Mouse (Mus musculus): ENCODE measurements around the gene Icam2. TPM values are rescaled to one million over a fixed set of nuclear protein-coding genes. Genes with fewer than 3 reads are reported as not detected.

Icam2 gene
- total and polyA plus RNA-seq, 3 experiments: 49.6 to 82.7 TPM; not detected in 1

- peak overlapping the region; percentile 36 for H3K9ac ChIP-seq (ENCODE audit: control insufficient read depth, low read depth, low read length, poor library complexity, severe bottlenecking)
- DNase-seq (ENCODE audit: low read depth, low spot score): peak; percentile 79
- H3K4me1 ChIP-seq (ENCODE audit: control insufficient read depth in 1 of 2, insufficient read depth in 2 of 2, low read length in 2 of 2): peaks cover 11 to 17% of the 10 kb centered on the region in 2 experiments
- H3K27me3 ChIP-seq (ENCODE audit: control insufficient read depth in 1 of 2, insufficient read depth in 2 of 2, low read length in 2 of 2): no peaks in the 10 kb centered on the region
- H3K4me3 ChIP-seq (ENCODE audit: control insufficient read depth in 1 of 2, insufficient read depth in 1 of 2, low read depth in 2 of 2, low read length in 2 of 2): no peak overlapping the region
- H3K79me2 ChIP-seq (ENCODE audit: control insufficient read depth, insufficient read depth, low read length, poor library complexity): no peaks in the 10 kb centered on the region
- TF ChIP-seq CHD1 (IDR thresholded peaks at IDR 0.05; ENCODE audit: low read depth, low read length) (no peak), MXI1 (IDR thresholded peaks at IDR 0.05; ENCODE audit: low read depth, low read length) (peak; percentile 80), CTCF (IDR thresholded peaks at IDR 0.05 in 2 of 3, conservative IDR thresholded peaks at IDR 0.05 in 1 of 3; ENCODE audit: control insufficient read depth in 1 of 3, insufficient read depth in 1 of 3, low read depth in 2 of 3, low read length in 3 of 3, poor library complexity in 1 of 3, severe bottlenecking in 1 of 3) (no peak), POLR2A (IDR thresholded peaks at IDR 0.05; ENCODE audit: control insufficient read depth in 1 of 2, insufficient read depth in 1 of 2, low read depth in 1 of 2, low read length in 2 of 2, poor library complexity in 1 of 2) (peak; percentile 24 to 53; a peak in 1 of 4 replicates), RCOR1 (IDR thresholded peaks at IDR 0.05; ENCODE audit: low read depth, low read length) (no peak), MAX (IDR thresholded peaks at IDR 0.05; ENCODE audit: low read length) (peak; percentile 90), MAZ (IDR thresholded peaks at IDR 0.05; ENCODE audit: low read depth, low read length) (no peak), GATA1 (IDR thresholded peaks at IDR 0.05; ENCODE audit: low read depth, low read length) (0 out of 2 replicates have a peak, but pooled peaks have one; percentile 12), MEF2A (IDR thresholded peaks at IDR 0.05; ENCODE audit: extremely low read depth, insufficient replicate concordance, low read depth, low read length, poor library complexity, severe bottlenecking) (no peak), KAT2A (conservative IDR thresholded peaks at IDR 0.05; ENCODE audit: low read depth, low read length) (no peak), ELF1 (IDR thresholded peaks at IDR 0.05; ENCODE audit: low read depth, low read length) (peak; percentile 31; the same call in 1 of the 2 replicates), ZMIZ1 (IDR thresholded peaks at IDR 0.05; ENCODE audit: low read depth, low read length) (no peak), E2F4 (IDR thresholded peaks at IDR 0.05; ENCODE audit: borderline replicate concordance, low read depth, low read length) (no peak), ZKSCAN1 (IDR thresholded peaks at IDR 0.05; ENCODE audit: low read depth, low read length) (no peak), MYC (IDR thresholded peaks at IDR 0.05; ENCODE audit: low read depth, low read length) (peak; percentile 96), ETS1 (IDR thresholded peaks at IDR 0.05; ENCODE audit: low read depth, low read length) (peak; percentile 76), MYB (IDR thresholded peaks at IDR 0.05; ENCODE audit: low read depth, low read length) (no peak), SIN3A (IDR thresholded peaks at IDR 0.05; ENCODE audit: low read length) (peak; percentile 76), HCFC1 (IDR thresholded peaks at IDR 0.05; ENCODE audit: low read depth, low read length) (no peak), TBP (IDR thresholded peaks at IDR 0.05; ENCODE audit: low read depth, low read length) (no peak), POLR2AphosphoS5 (IDR thresholded peaks at IDR 0.05; ENCODE audit: borderline replicate concordance, low read depth, low read length) (no peak), POLR2AphosphoS2 (IDR thresholded peaks at IDR 0.05; ENCODE audit: low read length) (no peak), JUND (IDR thresholded peaks at IDR 0.05; ENCODE audit: low read depth, low read length) (no peak), MAFK (IDR thresholded peaks at IDR 0.05; ENCODE audit: borderline replicate concordance, low read depth, low read length) (no peak; the same call in 1 of the 2 replicates), EP300 (IDR thresholded peaks at IDR 0.05; ENCODE audit: low read depth in 1 of 2, low read length in 2 of 2) (peak; percentile 30 to 48; a peak in 3 of 4 replicates), USF1 (IDR thresholded peaks at IDR 0.05; ENCODE audit: low read depth, low read length) (no peak)
- H3K36me3 ChIP-seq (ENCODE audit: control insufficient read depth in 1 of 2, insufficient read depth in 2 of 2, low read length in 2 of 2): peaks cover 0 to 19% of the 10 kb centered on the region in 2 experiments; a peak in 2 of 4 replicates
- no peaks in the 10 kb centered on the region for H3K9me3 ChIP-seq (replicated peaks; ENCODE audit: insufficient read depth, low read length)
- H3K27ac ChIP-seq (ENCODE audit: control insufficient read depth, low read depth, low read length): peak overlapping the region; percentile 84
Measured at GRCm38 (mm10) chr11:106419262-106420102, 31.6 kb upstream of the Icam2 start.
